Mouse (Mus musculus) effector memory CD4-positive, alpha-beta T cell, adult 5 months (primary cell): ENCODE data around the gene Serpinb9. TPM values are rescaled to one million over a fixed set of nuclear protein-coding genes. Genes with fewer than 3 reads are reported as not detected.

Experiments
- polyA plus RNA-seq: library from polyadenylated mRNA; unstranded; fragments of 100-300 nt; shearing (Covaris generic); gene quantifications from one replicate; pipeline ENCODE4 v1.2.1, GENCODE M21; 2017

Serpinb9 gene
- polyA plus RNA-seq: 145 TPM

GRCm38 (mm10) chr13:33002950-33003349 is at the start of gene Serpinb9:
Serpinb9 (plus strand) TSS chr13:33003250.

GRCm38 (mm10) chr13:32964989-32965811 is 37.9 kb upstream of the Serpinb9 start, which contains the start of gene Serpinb6b:
Serpinb6b (plus strand) TSS chr13:32965209.

GRCm38 (mm10) chr13:33027244-33027643 is 24.2 kb downstream of the Serpinb9 start, which contains the start of gene Serpinb9b:
Serpinb9b (plus strand) TSS chr13:33027416.

Other genes starting within 250 kb of the Serpinb9 start
- not detected for gene Mylk4, start 219.3 kb upstream of the Serpinb9 start, polyA plus RNA-seq
- gene Wrnip1, start 201.2 kb upstream of the Serpinb9 start, polyA plus RNA-seq: 66.9 TPM
- gene D930007J09Rik, start 200.4 kb upstream of the Serpinb9 start, polyA plus RNA-seq: not detected
- gene Serpinb1a, start 152.1 kb upstream of the Serpinb9 start, polyA plus RNA-seq: 20.0 TPM
- gene Serpinb1c, start 105.0 kb upstream of the Serpinb9 start, polyA plus RNA-seq: not detected
- gene Serpinb6b, start 38.0 kb upstream of the Serpinb9 start, polyA plus RNA-seq: 70.7 TPM
- 0.21 TPM for gene Serpinb9b, start 24.2 kb downstream of the Serpinb9 start, polyA plus RNA-seq
- 1.3 TPM for gene Serpinb1b, start 75.3 kb downstream of the Serpinb9 start, polyA plus RNA-seq
- not detected for gene Serpinb9c, start 156.5 kb downstream of the Serpinb9 start, polyA plus RNA-seq
- gene Serpinb9d, start 189.7 kb downstream of the Serpinb9 start, polyA plus RNA-seq: not detected
- gene Serpinb9e, start 246.4 kb downstream of the Serpinb9 start, polyA plus RNA-seq: not detected